Mouse (Mus musculus) cortical plate, adult 2 months (tissue): ENCODE data around the gene Atp2b2.

ENCODE experiments used
- CTCF ChIP-seq: fragments of 200-500 bp; IDR thresholded peaks from 2 replicates; pipeline ENCODE4 v1.5.1; 2011; ENCODE audit warnings: mild to moderate bottlenecking, control low read depth, low read length; ENCODE audit not compliant: insufficient read depth; ENCODE audit errors: extremely low read depth
- POLR2A ChIP-seq: fragments of 200-500 bp; IDR thresholded peaks from 2 replicates; pipeline ENCODE4 v1.6.1; 2011; ENCODE audit warnings: mild to moderate bottlenecking, low read length, control low read depth; ENCODE audit not compliant: insufficient read depth; ENCODE audit errors: extremely low read depth

GRCm38 (mm10) chr6:113958714-113959113, 83.7 kb downstream of the Atp2b2 start:
- no peak for TF ChIP-seq CTCF
- no peak for TF ChIP-seq POLR2A
